Mouse (Mus musculus): Measurements from ENCODE around the gene Phospho1. TPM values are rescaled to one million over a fixed set of nuclear protein-coding genes. Genes with fewer than 3 reads are reported as not detected.

The Phospho1 gene
- total RNA-seq, 2 experiments from 2014 or later = 55.8 to 62.3 TPM

GRCm38 (mm10) chr11:95834742-95835710 is 10.7 kb downstream of the Phospho1 start:
- no peak for DNase-seq

GRCm38 (mm10) chr11:95835832-95836231 is 11.5 kb downstream of the Phospho1 start:
- DNase-seq = no peak

GRCm38 (mm10) chr11:95836433-95836832 is 12.1 kb downstream of the Phospho1 start:
- DNase-seq = no peak

- no peak for DNase-seq
These were observed 12.8 kb downstream of the Phospho1 start, which contains the start of gene Gngt2 for GRCm38 (mm10) chr11:95837059-95837458. Gene Gngt2 (plus strand): TSS chr11:95837216.

- no peak for DNase-seq
These were observed 14.3 kb downstream of the Phospho1 start for GRCm38 (mm10) chr11:95838598-95838997.

GRCm38 (mm10) chr11:95838999-95839868 is 14.9 kb downstream of the Phospho1 start:
- DNase-seq = no peak

GRCm38 (mm10) chr11:95840694-95841497 is 16.6 kb downstream of the Phospho1 start:
- no peak for DNase-seq

GRCm38 (mm10) chr11:95841498-95841830 is 17.2 kb downstream of the Phospho1 start:
- no peak for DNase-seq

- no peak for DNase-seq
These were observed 17.9 kb downstream of the Phospho1 start, which contains the start of gene Abi3 for GRCm38 (mm10) chr11:95842074-95842681. Gene Abi3 (minus strand): TSS chr11:95842476.

GRCm38 (mm10) chr11:95842953-95843352 is 18.7 kb downstream of the Phospho1 start:
- no peak for DNase-seq

GRCm38 (mm10) chr11:95843421-95843950 is 19.2 kb downstream of the Phospho1 start:
- DNase-seq = no peak

GRCm38 (mm10) chr11:95844935-95845334 is 20.6 kb downstream of the Phospho1 start:
- DNase-seq = no peak

GRCm38 (mm10) chr11:95850898-95851297 is 26.6 kb downstream of the Phospho1 start:
- DNase-seq = no peak

- DNase-seq = peak in 1 of 2 experiments; percentile 42
These were observed 29.4 kb downstream of the Phospho1 start for GRCm38 (mm10) chr11:95853684-95854083.

- no peak for DNase-seq
These were observed 33.0 kb downstream of the Phospho1 start for GRCm38 (mm10) chr11:95857306-95857705.

- peak in 1 of 2 experiments; percentile 18 for DNase-seq
These were observed 33.6 kb downstream of the Phospho1 start for GRCm38 (mm10) chr11:95857716-95858527.

GRCm38 (mm10) chr11:95858528-95859467 is 34.5 kb downstream of the Phospho1 start:
- DNase-seq = peak; percentile 95 to 97

GRCm38 (mm10) chr11:95859468-95859855 is 35.2 kb downstream of the Phospho1 start:
- DNase-seq = no peak

- DNase-seq = no peak
These were observed 35.8 kb downstream of the Phospho1 start for GRCm38 (mm10) chr11:95860071-95860490.
